Mouse (Mus musculus) heart, postnatal 36 days (tissue): ENCODE results near the gene Gm11939. TPM values are rescaled to one million over a fixed set of nuclear protein-coding genes. Genes with fewer than 3 reads are reported as not detected.

ENCODE experiments used
- total RNA-seq, 2 experiments: library from RNA; stranded (reverse); gene quantifications; 2 replicates each; pipeline ENCODE4 v1.2.3; 2021

The Gm11939 gene
- total RNA-seq, 2 experiments from 2014 or later, result not detected

Other genes with a start within 250 kb of the Gm11939 start
- not detected for gene Krt25, start 236.5 kb downstream of the Gm11939 start, total RNA-seq
- not detected for gene Krt26, start 221.5 kb downstream of the Gm11939 start, total RNA-seq
- not detected for gene Krt27, start 208.4 kb downstream of the Gm11939 start, total RNA-seq
- gene Krt28, start 184.6 kb downstream of the Gm11939 start, total RNA-seq, result not detected
- 1 to 10 TPM; 3.4 to 3.7 TPM for gene Krt10, start 170.1 kb downstream of the Gm11939 start, total RNA-seq
- gene Krt12, start 137.2 kb downstream of the Gm11939 start, total RNA-seq, result not detected
- not detected for gene Krt20, start 121.3 kb downstream of the Gm11939 start, total RNA-seq
- not detected for gene Krt23, start 66.3 kb downstream of the Gm11939 start, total RNA-seq
- gene Krt39, start 38.1 kb downstream of the Gm11939 start, total RNA-seq, result not detected
- gene Krt40, start 16.3 kb downstream of the Gm11939 start, total RNA-seq, result not detected
- not detected for gene Krtap3-3, start 8.6 kb downstream of the Gm11939 start, total RNA-seq
- not detected for gene Krtap3-2, start 2.6 kb downstream of the Gm11939 start, total RNA-seq
- not detected for gene Krtap3-1, start 7.2 kb upstream of the Gm11939 start, total RNA-seq
- gene Krtap1-5, start 21.6 kb upstream of the Gm11939 start, total RNA-seq, result not detected
- gene Krtap1-4, start 24.2 kb upstream of the Gm11939 start, total RNA-seq, result not detected
- not detected for gene Krtap1-3, start 31.9 kb upstream of the Gm11939 start, total RNA-seq
- not detected for gene Krtap9-3, start 38.6 kb upstream of the Gm11939 start, total RNA-seq
- not detected for gene Gm11938, start 43.8 kb upstream of the Gm11939 start, total RNA-seq
- not detected for gene Gm11937, start 50.7 kb upstream of the Gm11939 start, total RNA-seq
- not detected for gene Krtap2-4, start 55.4 kb upstream of the Gm11939 start, total RNA-seq
- not detected for gene Gm11562, start 61.0 kb upstream of the Gm11939 start, total RNA-seq
- not detected for gene Krtap4-1, start 68.8 kb upstream of the Gm11939 start, total RNA-seq
- gene Krtap4-2, start 75.6 kb upstream of the Gm11939 start, total RNA-seq, result not detected
- gene Krtap4-7, start 84.6 kb upstream of the Gm11939 start, total RNA-seq, result not detected
- not detected for gene Gm11555, start 90.8 kb upstream of the Gm11939 start, total RNA-seq
- gene Gm11563, start 99.5 kb upstream of the Gm11939 start, total RNA-seq, result not detected
- not detected for gene Krtap4-6, start 106.5 kb upstream of the Gm11939 start, total RNA-seq
- not detected for gene Gm14190, start 131.3 kb upstream of the Gm11939 start, total RNA-seq
- not detected for gene Gm14180, start 174.8 kb upstream of the Gm11939 start, total RNA-seq
- gene Gm11595, start 213.4 kb upstream of the Gm11939 start, total RNA-seq, result not detected
- not detected for gene Krtap4-8, start 221.2 kb upstream of the Gm11939 start, total RNA-seq
- not detected for gene Krtap4-9, start 225.7 kb upstream of the Gm11939 start, total RNA-seq
- not detected for gene Gm11596, start 234.0 kb upstream of the Gm11939 start, total RNA-seq
- not detected for gene Gm11569, start 239.5 kb upstream of the Gm11939 start, total RNA-seq
- not detected for gene Gm11554, start 245.0 kb upstream of the Gm11939 start, total RNA-seq